Mouse (Mus musculus) mouse embryonic stem cell (cell line): ENCODE results near the gene Msi1.
"Not testable (repeated sequence)": the region's sequence is repeated elsewhere in the genome, so short reads cannot be mapped to it uniquely, and the experiment has no call there.

Experiments
- in situ Hi-C, 2 experiments: fragments of 300-500 bp; cut with MboI; formaldehyde crosslinking; loops; 1 replicate in 1 of 2; 3 replicates in 1 of 2; pipeline ENCODE4 v1.14.3; 2019 to 2020; ENCODE audit warnings: low sequenced_read_pairs in 2 of 2, low pct_unique_long_range_greater_than_20kb in 1 of 2, mixed read lengths in 1 of 2; ENCODE audit not compliant: unreplicated experiment in 1 of 2

The Msi1 gene

DNA sequence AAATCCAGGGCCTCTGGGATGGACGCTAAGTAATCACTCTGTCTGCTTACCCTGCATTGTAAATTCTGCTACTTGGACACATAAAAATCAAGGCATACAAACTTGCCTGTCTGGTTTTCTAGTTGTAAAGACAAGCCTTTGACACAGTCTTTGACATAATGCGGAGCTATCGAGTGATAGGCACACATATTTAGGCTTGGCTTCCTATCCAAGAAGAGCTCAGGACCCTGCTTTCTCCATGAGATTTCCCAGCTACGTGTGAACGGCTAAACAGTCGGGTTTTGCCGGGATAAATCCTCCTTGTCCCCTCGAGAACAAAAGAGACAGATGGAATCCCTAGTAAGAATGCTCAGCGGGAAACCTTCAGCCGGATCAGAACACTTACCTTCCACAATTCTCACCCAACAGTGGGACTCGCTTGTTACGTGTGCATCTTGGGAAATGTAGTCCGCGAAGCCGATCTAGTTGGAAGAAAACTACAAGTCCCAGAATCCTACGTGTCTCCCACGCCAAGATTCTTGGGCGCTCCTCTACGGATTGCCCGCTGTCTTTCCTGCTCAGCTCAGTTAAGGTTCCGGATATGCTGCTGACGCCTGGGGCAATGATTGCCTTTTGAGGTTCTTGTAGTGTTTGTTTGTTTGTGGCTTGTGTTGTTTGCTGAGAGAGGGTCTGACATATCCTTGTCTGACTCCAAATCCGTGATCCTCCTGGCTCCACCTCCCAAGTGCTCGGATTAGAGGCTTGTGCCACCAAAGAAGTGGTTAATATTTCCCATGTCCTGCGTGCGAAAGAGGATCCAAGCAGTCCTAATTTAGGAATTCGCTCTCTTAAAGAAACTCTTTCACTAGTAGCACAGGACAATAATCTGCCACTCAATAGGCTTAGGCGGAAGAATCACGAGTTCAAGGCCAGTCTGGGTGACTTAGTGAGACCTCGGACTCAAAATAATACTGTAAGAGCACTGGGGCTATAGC is 54.8 kb downstream of the Msi1 start, which contains the start of gene Sirt4:
Gene Sirt4, minus strand, starts transcription at position 779 of the 974 bp plus-strand sequence.
- in situ Hi-C loops = no loop called here

DNA sequence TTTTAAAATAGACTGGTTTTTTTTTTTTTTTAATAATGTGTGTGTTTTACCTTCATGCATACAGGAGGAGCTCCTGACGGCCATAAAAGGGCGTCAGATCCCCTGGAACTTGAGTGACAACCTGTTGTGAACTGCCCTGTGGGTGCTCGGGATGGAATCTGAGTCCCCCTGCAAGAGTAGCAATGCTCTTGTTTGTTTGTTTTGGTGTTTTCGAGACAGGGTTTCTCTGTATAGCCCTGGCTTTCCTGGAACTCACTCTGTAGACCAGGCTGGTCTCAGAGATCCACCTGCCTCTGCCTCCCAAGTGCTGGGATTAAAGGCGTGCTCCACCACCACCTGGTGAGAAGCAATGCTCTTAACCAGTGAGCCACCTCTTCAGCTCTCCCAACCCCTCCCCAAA is 55.6 kb downstream of the Msi1 start:
- in situ Hi-C loops = no loop called here

DNA sequence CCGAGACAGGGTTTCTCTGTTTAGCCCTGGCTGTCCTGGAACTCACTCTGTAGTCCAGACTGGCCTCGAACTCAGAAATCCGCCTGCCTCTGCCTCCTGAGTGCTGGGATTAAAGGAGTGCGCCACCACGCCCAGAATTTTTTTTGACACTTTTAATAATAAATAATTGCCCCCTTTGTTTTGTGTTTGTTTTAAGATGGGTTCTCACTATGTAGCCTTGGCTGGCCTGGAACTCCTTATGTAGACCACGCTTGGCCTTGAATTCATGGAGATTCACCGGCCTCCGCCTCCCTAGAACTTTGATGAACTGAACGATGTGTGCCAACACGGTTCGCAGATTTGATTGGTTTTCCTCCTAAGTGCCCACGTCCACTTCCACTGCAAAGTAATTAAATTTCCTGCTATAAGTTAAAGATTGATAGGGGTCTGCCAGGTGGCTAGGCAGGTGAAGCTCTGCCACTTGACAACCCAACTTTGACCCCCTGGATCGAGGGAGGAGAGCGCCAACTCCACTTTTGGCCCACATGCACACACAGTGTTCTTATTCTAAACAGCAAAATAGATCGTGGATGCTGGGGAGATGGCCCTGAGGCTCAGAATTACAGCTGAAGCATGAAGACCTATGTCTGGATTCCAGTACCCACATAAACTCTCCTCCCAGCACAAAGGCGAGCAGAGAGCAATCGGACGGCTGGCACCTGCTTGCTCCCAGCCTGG is 56.2 kb downstream of the Msi1 start:
- in situ Hi-C loops = no loop called here

DNA sequence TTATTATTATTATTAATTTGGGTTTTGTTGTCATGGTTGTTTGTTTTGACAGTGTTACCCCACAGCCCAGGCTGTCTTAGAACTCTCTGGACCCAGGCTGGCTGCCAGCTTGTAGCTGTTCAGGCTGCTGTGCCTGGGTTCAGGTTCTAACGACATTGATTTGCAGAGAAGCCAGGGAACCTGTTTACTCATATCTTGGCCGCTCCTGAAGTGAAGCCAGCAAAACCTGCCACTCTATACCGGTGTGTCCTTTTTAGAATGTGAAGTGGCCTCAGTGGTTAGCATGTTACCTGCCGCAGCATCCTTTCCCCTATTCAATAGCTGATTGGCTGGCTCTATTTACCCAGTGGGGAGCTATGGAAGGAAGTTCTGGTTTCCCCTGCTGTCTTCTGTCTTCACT is 57.3 kb downstream of the Msi1 start:
- in situ Hi-C loops = no loop called here

DNA sequence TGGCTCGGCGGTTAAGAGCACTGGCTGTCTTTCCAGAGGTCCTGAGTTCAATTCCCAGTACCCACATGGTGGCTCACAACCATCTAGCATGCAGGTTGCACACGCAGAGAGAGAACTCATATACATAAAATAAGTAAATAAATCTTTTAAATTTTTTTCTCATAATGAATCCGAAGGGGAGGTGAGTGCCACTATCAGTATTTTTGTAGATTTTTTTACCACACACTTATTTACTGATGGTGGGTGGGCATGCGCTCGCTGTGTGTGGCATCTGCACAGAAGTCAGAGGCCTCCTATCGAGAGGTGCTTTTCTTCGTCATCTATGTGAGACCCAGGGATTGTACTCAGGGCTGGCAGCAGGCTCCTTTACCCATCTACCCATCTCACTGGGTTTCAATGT is 58.0 kb downstream of the Msi1 start:
- in situ Hi-C loops = no loop called here

DNA sequence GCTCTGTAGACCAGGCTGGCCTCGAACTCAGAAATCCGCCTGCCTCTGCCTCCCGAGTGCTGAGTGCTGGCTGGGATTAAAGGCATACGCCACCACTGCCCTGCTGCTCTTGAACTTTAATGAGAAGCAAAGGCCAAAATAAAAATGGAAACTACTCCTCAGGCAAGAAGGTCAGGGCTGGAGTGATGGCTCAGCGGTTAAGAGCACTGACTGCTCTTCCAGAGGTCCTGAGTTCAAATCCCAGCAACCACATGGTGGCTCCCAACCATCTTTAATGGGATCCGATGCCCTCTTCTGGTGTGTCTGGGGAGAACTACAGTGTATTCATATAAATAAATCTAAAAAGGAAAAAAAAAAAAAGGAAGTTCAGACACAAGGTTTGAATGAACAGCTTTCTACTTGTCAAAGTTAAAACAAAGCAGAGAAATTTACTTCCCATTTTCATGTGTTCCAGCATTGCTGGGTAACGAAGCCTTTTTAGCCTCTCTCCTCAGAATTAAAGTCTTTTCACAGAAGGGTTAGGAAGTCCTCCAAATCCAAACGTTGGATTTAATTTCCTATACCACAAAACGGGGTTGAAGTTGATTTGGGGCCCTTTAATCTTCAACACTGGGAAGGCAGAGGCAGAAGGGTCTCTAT is 58.7 kb downstream of the Msi1 start:
- in situ Hi-C loops = no loop called here

DNA sequence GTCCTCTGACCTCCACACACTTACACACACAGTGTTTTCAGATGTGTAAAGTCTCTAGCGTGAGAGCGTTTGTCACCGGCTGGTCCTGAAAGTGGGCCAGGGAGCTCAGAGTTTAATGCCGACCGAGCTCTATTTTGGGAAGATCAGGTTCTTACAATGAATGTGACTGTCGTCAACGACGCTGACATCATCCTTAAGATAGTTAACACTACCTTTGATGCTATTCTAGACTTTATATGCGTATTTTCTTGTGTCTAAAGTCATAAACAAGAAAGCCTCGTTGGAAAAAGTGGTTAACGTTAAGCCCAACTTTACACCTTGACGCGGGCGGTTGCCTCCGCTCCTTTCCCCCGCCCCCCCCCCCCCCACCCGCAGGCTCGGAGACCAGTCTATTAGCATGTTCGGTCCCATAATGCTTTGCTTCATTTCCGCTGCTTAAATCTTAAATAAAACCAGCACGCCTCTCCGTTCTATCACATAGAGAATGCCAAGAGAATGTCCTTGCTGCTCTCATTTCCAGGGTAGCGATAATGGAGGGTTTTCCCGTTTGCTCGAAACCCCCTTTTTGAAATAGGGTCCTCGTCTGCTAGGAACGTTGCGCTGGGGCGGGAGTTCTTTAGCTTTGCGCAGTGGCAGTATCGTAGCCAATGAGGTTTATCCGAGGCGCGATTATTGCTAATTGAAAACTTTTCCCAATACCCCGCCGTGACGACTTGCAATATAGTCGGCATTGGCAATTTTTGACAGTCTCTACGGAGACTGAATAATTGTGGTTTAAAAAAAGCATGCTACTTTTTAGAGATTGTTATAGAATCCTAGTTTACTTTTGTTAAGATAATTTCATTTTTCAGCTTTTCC is 59.7 kb downstream of the Msi1 start:
- in situ Hi-C loops = no loop called here

DNA sequence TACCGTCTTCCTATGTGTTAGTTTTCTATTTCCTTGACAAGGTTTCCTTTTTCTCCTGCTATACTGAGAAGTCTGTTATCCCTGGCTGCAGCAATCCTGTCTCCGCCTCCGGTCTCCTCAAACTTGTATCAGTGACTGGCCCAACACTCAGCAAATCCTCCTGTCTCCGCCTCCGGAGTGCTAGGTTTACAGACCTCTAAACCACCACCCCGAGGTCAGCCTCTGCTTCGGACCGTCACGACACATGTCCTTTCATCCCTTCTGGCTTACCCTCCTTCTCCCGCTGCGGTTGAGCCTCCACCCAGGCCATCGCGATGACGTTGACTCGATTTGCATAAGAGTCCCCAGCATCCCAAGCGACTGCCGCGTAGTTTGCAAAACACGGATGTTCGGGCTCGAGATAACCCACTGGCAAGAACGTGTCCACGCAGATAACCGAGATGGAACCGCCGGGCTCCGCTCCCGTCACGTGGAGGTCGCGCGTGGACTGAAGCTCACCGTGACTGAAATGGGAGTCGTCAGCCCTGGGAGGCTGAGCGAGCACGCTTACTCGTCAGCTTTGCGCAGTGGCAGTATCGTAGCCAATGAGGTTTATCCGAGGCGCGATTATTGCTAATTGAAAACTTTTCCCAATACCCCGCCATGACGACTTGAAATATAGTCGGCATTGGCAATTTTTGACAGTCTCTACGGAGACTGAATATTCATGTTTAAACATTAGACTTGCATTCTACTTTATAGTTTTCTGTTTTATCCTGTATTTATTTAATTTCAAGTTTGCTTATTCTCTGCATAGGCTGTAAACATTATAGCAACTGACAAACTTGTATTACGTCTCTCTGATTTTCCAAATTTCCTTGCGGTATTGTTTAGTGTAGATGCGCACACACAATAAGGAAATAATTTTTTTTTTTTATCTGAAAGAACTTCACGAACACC is 60.6 kb downstream of the Msi1 start:
- in situ Hi-C loops = loop anchor here in 1 of 2 experiments (5.0 kb wide), 1 partner anchor 47 kb away; no protein-coding TSS in a partner anchor

DNA sequence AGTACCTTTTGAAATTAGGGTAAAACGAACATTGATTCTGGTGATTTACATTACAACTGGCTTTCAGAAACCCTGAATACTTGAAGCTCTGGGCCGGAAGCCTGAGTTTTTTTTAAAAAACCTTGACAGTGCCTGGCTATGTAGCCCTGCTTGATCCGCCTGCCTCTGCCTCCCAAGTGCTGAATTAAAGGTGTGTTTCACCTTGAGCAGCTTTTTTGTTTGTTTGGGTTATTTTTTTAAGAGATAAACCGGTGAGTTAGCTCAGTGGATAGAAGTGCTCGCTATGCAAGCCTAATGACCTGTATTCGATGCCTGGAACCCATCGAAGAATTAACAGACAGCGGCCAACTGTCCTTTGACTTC is 61.2 kb downstream of the Msi1 start:
- in situ Hi-C loops = loop anchor here in 1 of 2 experiments (5.0 kb wide), 1 partner anchor 47 kb away; no protein-coding TSS in a partner anchor

DNA sequence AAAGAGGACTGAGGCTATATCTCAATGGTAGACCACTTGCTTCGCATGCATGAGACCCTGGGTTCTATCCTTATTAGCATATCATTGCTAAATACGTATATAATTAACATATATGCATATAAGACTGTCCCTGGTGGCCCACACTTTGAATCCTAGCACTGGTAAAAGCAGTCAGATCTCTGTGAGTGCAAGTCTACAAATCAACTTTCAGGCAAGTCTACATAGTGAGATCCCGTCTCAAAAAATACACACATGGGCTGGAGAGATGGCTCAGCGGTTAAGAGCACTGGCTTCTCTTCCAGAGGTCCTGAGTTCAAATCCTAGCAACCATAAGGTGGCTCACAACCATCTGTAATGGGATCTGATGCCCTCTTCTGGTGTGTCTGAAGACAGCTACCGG is 61.7 kb downstream of the Msi1 start:
- in situ Hi-C loops = loop anchor here in 1 of 2 experiments (5.0 kb wide), 1 partner anchor 46 kb away; no protein-coding TSS in a partner anchor

DNA sequence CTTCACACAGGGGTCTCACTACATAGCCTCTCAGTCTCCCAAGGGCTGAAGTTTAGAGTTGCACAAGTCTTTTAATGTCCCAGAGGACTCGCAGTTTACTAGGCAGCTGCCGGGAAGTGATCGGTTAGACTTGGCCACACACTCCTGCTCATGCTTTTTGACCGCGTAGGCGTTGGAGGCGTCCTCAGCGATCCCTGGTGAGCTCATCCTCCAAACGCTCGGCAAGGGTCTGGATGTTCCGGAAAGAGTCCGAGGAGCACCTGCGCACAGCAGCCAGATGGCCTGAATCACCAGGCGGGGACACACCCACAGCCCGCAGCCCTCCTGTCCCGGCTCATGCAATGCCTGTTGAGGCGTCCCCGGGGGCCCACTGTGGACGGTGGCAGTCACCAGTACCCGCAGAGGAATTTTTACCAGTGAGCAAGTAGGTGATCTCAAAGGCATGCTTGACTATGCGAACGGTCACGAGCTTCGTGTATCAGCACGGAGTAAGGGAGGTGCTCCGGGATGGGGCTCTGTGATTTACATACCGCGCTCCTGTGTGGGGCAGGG is 62.4 kb downstream of the Msi1 start:
- in situ Hi-C loops = loop anchor here in 1 of 2 experiments (5.0 kb wide), 1 partner anchor 45 kb away; no protein-coding TSS in a partner anchor

DNA sequence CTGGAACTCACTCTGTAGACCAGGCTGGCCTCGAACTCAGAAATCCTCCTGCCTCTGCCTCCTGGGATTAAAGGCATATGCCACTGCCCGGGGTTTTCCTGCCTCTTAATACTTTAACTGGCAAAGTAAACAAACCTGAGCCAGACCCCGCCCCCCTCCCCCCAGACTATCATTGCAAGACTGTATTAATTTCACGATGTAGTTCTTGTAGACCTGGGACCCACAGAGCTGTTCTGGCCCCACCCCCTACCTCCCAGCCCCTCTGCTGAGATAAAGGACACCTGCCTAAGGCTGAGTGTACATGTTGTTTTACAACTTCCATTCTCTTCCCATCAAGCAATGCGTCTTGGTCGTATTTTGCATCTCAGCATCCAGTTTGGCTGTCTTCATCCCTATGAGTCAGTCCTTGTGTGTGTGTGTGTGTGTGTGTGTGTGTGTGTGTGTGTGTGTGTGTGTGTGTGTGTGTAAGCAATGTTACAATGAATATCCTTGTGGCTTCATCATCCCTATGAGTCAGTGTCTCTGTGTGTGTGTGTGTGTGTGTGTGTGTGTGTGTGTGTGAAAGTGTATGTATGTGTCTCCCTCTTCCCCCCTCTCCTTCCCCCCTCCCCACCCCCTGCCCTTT is 63.4 kb downstream of the Msi1 start:
- in situ Hi-C loops = loop anchor here in 1 of 2 experiments (5.0 kb wide), 1 partner anchor 44 kb away; no protein-coding TSS in a partner anchor

DNA sequence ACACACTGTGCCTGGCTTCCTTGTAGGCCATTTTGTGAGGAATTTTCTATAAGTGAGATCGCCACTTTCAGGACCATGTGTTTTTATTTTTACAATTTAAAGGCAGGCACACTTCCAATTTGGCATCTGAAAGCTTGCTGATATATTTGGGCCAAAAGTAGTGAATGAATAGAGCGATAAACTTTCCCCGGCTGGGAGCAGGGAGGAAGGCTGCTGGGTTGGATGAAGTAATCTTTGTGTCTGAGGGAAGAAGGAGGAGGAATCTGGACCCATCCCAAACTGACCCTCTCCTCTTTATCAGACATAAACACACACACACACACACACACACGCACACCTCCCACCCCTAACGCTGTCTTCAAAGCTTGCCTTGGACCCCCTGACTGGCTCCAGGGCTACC is 64.0 kb downstream of the Msi1 start:
- in situ Hi-C loops = loop anchor here in 1 of 2 experiments (5.0 kb wide), 1 partner anchor 44 kb away; no protein-coding TSS in a partner anchor

DNA sequence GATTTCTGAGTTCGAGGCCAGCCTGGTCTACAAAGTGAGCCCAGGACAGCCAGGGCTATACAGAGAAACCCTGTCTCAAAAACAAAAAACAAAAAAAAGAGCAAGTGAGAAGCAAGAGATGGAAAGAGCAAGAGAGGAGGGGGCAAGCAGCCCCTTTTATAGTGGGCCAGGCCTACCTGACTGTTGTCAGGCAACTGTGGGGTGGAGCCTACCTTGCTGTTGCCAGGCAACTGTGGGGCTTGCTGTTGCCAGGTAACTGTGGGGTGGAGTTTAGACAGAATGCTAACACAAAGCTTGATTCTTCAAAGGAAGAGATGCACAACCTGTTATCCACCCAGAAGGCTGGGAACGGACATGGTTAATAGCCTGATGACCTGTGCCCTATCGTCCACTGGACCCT is 66.2 kb downstream of the Msi1 start:
- in situ Hi-C loops = not testable (repeated sequence)

DNA sequence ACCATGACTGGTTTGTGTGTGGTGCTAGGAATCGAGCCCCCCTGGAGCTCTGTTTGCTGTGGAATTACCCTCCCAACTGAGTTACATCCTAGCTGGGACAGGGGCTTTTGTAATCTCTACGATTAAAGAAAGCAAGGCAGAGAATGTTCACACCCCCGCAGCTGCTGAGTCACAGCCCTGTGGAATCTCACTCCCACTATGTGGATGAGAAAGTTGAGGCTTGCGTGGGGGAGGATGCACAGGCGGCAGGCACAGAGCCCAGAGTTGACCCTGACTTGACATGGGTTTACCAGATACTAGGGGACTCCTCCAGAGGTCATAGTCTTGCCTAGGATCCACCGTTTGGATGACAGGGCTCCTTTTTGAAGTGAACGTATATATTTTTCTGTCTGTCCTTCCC is 67.6 kb downstream of the Msi1 start:
- in situ Hi-C loops = no loop called here
